Mouse (Mus musculus) naive thymus-derived CD4-positive, alpha-beta T cell, adult 2 months (primary cell): ENCODE results near the gene Gpr149.
A peak's percentile ranks its signal among the peaks of the same experiment; 100 is the strongest.

Experiments
- DNase-seq: peaks from one replicate; pipeline ENCODE4 v3.0.0-alpha.2; 2011; ENCODE audit warnings: low read depth

Gene Gpr149

GRCm38 (mm10) chr3:62604973-62605372, at the start of gene Gpr149:
Gene Gpr149, minus strand, starts transcription at chr3:62605140.
- DNase-seq: no peak

GRCm38 (mm10) chr3:62650551-62650950, 45.6 kb upstream of the Gpr149 start:
- DNase-seq: no peak

- DNase-seq: no peak
Measured at GRCm38 (mm10) chr3:62610861-62611260, 5.9 kb upstream of the Gpr149 start.

GRCm38 (mm10) chr3:62605931-62606330, 991 bp upstream of the Gpr149 start:
- no peak for DNase-seq

GRCm38 (mm10) chr3:62604047-62604391, 921 bp downstream of the Gpr149 start:
- DNase-seq: no peak

- no peak for DNase-seq
Measured at GRCm38 (mm10) chr3:62603231-62604046, 1.5 kb downstream of the Gpr149 start.

- DNase-seq: no peak
Measured at GRCm38 (mm10) chr3:62602466-62602865, 2.5 kb downstream of the Gpr149 start.

- DNase-seq: no peak
Measured at GRCm38 (mm10) chr3:62594842-62595241, 10.1 kb downstream of the Gpr149 start.

- DNase-seq: no peak
Measured at GRCm38 (mm10) chr3:62585072-62585471, 19.9 kb downstream of the Gpr149 start.

- no peak for DNase-seq
Measured at GRCm38 (mm10) chr3:62527593-62527992, 77.3 kb downstream of the Gpr149 start.

- peak; percentile 8 for DNase-seq
Measured at GRCm38 (mm10) chr3:62527160-62527559, 77.8 kb downstream of the Gpr149 start.

GRCm38 (mm10) chr3:62507206-62507647, 97.7 kb downstream of the Gpr149 start:
- DNase-seq: no peak

- DNase-seq: peak; percentile 96
Measured at GRCm38 (mm10) chr3:62506488-62507205, 98.3 kb downstream of the Gpr149 start, which contains the start of gene Dhx36. Gene Dhx36, minus strand, starts transcription at chr3:62507004.

GRCm38 (mm10) chr3:62505166-62505900, 99.6 kb downstream of the Gpr149 start:
- DNase-seq: no peak

GRCm38 (mm10) chr3:62499327-62499726, 105.6 kb downstream of the Gpr149 start:
- no peak for DNase-seq

GRCm38 (mm10) chr3:62492568-62492967, 112.4 kb downstream of the Gpr149 start:
- no peak for DNase-seq

GRCm38 (mm10) chr3:62484340-62484739, 120.6 kb downstream of the Gpr149 start:
- DNase-seq: no peak
